Mouse (Mus musculus): ENCODE data around the gene Rassf8.
A peak's percentile ranks its signal among the peaks of the same experiment; 100 is the strongest.

Gene Rassf8

GRCm38 (mm10) chr6:145747671-145748640 lies 1.4 kb downstream of the Rassf8 start:
- DNase-seq (ENCODE audit: low spot score) = no peak

- no peak for DNase-seq (ENCODE audit: low spot score)
These were observed 3.8 kb downstream of the Rassf8 start for GRCm38 (mm10) chr6:145750394-145750793.

GRCm38 (mm10) chr6:145753296-145753695 lies 6.7 kb downstream of the Rassf8 start:
- DNase-seq (ENCODE audit: low spot score) = no peak

- no peak for DNase-seq (ENCODE audit: low spot score)
These were observed 7.9 kb downstream of the Rassf8 start for GRCm38 (mm10) chr6:145754416-145754815.

GRCm38 (mm10) chr6:145755942-145756639 lies 9.5 kb downstream of the Rassf8 start:
- DNase-seq (ENCODE audit: low spot score) = no peak

- no peak for DNase-seq (ENCODE audit: low spot score)
These were observed 10.1 kb downstream of the Rassf8 start for GRCm38 (mm10) chr6:145756640-145757005.

- no peak for DNase-seq (ENCODE audit: low spot score)
These were observed 10.8 kb downstream of the Rassf8 start for GRCm38 (mm10) chr6:145757346-145757745.

DNA sequence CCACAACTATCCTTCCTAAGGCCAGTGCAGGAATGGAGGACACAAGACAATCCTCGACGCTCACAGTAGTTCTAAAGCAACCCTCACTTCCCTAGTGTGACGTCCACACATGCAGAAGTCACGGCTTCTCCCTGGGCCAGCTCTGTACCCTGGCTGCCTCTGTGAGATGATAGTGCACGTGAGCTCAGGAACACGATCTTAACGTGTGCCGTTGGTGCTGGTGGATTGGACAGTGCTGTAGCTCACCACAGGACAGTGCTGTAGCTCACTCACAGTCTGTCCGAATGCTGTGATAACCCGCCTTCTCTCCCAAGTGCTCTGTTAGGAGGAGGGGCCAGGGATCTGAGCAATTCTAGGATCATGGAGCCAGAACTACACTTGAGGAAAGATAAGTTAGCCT lies 12.1 kb downstream of the Rassf8 start:
- DNase-seq (ENCODE audit: low spot score) = no peak

DNA sequence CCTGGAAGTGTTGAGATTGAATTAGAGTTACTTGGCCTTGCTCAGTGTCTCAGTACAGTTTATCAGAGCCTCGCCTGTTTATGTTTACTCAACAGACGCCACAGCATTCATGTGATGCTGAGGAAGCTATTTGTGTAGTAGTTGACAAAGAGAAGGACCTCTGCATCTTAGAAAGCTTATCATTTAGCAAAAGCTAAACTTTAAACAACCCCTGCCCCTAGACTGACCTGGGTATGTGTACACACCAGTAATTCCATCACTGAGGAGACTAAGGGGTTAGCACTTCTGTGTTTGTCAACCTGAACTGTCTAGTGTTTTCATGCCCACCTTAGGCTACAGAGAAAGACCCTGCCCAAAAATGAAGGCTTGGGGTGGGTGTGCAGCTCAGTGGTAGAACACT lies 12.9 kb downstream of the Rassf8 start:
- no peak for DNase-seq (ENCODE audit: low spot score)

- DNase-seq (ENCODE audit: low spot score) = no peak
These were observed 13.9 kb downstream of the Rassf8 start for GRCm38 (mm10) chr6:145760246-145761016.

- DNase-seq (ENCODE audit: low spot score) = no peak
These were observed 14.8 kb downstream of the Rassf8 start for GRCm38 (mm10) chr6:145761151-145761935.

DNA sequence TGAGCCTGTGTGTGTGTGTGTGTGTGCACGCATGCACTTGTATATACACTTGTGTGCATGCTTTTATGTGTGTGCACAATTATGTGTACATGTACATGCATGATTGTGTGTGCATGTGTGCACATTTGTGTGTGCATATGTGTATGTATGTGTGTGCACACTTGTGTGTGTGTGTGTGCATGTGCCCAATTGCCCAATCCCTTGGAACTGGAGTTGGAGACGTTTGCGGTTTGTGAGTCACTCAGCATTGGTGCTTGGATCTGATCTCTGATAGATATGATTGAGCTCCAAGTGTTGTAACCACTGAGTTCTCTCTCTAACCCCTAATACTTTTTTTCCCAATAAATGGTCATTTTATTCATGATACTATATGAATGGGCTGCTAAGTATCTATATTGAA lies 15.5 kb downstream of the Rassf8 start:
- no peak for DNase-seq (ENCODE audit: low spot score)

- no peak for DNase-seq (ENCODE audit: low spot score)
These were observed 16.5 kb downstream of the Rassf8 start for GRCm38 (mm10) chr6:145763051-145763450.

GRCm38 (mm10) chr6:145765011-145765410 lies 18.5 kb downstream of the Rassf8 start:
- DNase-seq (ENCODE audit: low spot score) = no peak

DNA sequence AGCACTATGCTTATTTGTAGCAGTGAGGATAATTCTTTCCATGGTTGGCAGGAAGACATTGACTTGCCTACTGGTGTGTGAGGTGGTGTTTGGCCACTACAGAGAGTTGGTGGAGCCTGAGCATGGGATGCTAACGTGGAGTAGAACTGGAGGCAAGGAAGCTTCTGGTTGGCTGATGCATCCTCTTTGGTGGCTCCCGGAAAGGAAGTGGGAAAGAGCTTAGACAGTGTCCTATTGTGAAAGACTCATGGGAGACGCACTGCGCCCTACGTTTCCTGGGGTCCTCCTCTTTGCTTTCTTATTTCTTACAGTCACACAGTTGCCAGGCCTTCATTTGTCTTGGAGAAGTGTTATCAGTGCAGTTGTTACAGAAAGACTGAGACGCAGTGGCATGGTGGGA lies 20.4 kb downstream of the Rassf8 start:
- DNase-seq (ENCODE audit: low spot score) = no peak

DNA sequence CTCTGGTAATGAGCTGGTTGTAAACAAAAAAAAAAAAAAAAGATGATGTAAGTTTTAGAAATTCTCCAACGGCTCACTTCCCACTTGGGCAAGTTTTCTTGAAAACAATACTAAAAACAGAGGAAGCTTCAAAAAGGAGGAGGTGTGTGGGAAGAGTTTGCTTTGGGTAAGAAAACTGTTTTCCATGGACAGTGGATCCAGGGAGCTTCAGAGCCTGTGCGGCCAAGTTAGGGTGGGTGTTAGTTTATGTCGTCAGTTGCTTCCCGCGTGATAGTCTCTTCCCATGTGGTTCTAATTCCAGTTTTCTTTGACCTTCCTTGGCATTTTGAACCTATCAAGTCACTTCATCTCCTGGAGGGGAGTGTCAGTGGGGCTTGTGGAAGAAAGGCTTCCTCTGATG lies 21.1 kb downstream of the Rassf8 start:
- DNase-seq (ENCODE audit: low spot score) = no peak

GRCm38 (mm10) chr6:145768671-145769292 lies 22.2 kb downstream of the Rassf8 start:
- DNase-seq (ENCODE audit: low spot score) = peak; percentile 29

- no peak for DNase-seq (ENCODE audit: low spot score)
These were observed 23.3 kb downstream of the Rassf8 start for GRCm38 (mm10) chr6:145769855-145770254.

GRCm38 (mm10) chr6:145770272-145771000 lies 23.9 kb downstream of the Rassf8 start:
- no peak for DNase-seq (ENCODE audit: low spot score)

GRCm38 (mm10) chr6:145774436-145774835 lies 27.9 kb downstream of the Rassf8 start:
- no peak for DNase-seq (ENCODE audit: low spot score)
